Mouse (Mus musculus): ENCODE measurements at regions not wholly inside any gene's neighbourhood (a gene's known extent, or its start where the extent isn't known, plus 50 kb on each side); places are given as distances from the start of the nearest gene placed in this dataset.
A peak's percentile ranks its signal among the peaks of the same experiment; 100 is the strongest.

GRCm38 (mm10) chr6:6457726-6458125 lies 120.7 kb downstream of the Sem1 start:
- TF ChIP-seq POLR2A (IDR thresholded peaks at IDR 0.05; ENCODE audit: low read depth, low read length) (no peak), CTCF (IDR thresholded peaks at IDR 0.05; ENCODE audit: borderline replicate concordance, insufficient read depth, low read length) (no peak)
- Histone ChIP-seq H3K4me3 (ENCODE audit: insufficient read depth, low read length) (no peak overlapping the region), H3K27ac (ENCODE audit: insufficient read depth, low read length) (no peak overlapping the region), H3K4me1 (ENCODE audit: control insufficient read depth, insufficient read depth, low read length) (0 out of 2 replicates have a peak, but pooled peaks cover 2% of the 10 kb centered on the region)

- 0 out of 2 replicates have a peak, but pooled peaks cover 2% of the 10 kb centered on the region for H3K4me1 ChIP-seq (ENCODE audit: control insufficient read depth, insufficient read depth, low read length)
- H3K4me3 ChIP-seq (ENCODE audit: insufficient read depth, low read length): no peak overlapping the region
- H3K27ac ChIP-seq (ENCODE audit: insufficient read depth, low read length): no peak overlapping the region
- TF ChIP-seq POLR2A (IDR thresholded peaks at IDR 0.05; ENCODE audit: low read depth, low read length) (no peak), CTCF (IDR thresholded peaks at IDR 0.05; ENCODE audit: borderline replicate concordance, insufficient read depth, low read length) (no peak)
These were observed 121.5 kb downstream of the Sem1 start for GRCm38 (mm10) chr6:6457001-6457400.

GRCm38 (mm10) chr6:6455566-6455965 lies 122.9 kb downstream of the Sem1 start:
- TF ChIP-seq POLR2A (IDR thresholded peaks at IDR 0.05; ENCODE audit: low read depth, low read length) (no peak), CTCF (IDR thresholded peaks at IDR 0.05; ENCODE audit: borderline replicate concordance, insufficient read depth, low read length) (no peak)

GRCm38 (mm10) chr6:6454396-6454795 lies 124.1 kb downstream of the Sem1 start:
- Histone ChIP-seq H3K4me1 (ENCODE audit: control insufficient read depth, insufficient read depth, low read length) (0 out of 2 replicates have a peak, but pooled peaks cover 2% of the 10 kb centered on the region), H3K27ac (ENCODE audit: insufficient read depth, low read length) (no peak overlapping the region), H3K4me3 (ENCODE audit: insufficient read depth, low read length) (no peak overlapping the region)
- TF ChIP-seq CTCF (IDR thresholded peaks at IDR 0.05; ENCODE audit: borderline replicate concordance, insufficient read depth, low read length) (no peak), POLR2A (IDR thresholded peaks at IDR 0.05; ENCODE audit: low read depth, low read length) (no peak)

More at GRCm38 (mm10) chr6:6455566-6455965, 122.9 kb downstream of the Sem1 start:
- 0 out of 2 replicates have a peak, but pooled peaks cover 2% of the 10 kb centered on the region for H3K4me1 ChIP-seq (ENCODE audit: control insufficient read depth, insufficient read depth, low read length)
- H3K27ac ChIP-seq (ENCODE audit: insufficient read depth, low read length): no peak overlapping the region
- H3K4me3 ChIP-seq (ENCODE audit: insufficient read depth, low read length): no peak overlapping the region

- H3K27ac ChIP-seq (ENCODE audit: insufficient read depth, low read length): peak overlapping the region; percentile 35; the same call in 1 of the 2 replicates
- peaks cover 3% of the 10 kb centered on the region; the same call in 1 of the 2 replicates for H3K4me1 ChIP-seq (ENCODE audit: control insufficient read depth, insufficient read depth, low read length)
- TF ChIP-seq POLR2A (IDR thresholded peaks at IDR 0.05; ENCODE audit: low read depth, low read length) (no peak), CTCF (IDR thresholded peaks at IDR 0.05; ENCODE audit: borderline replicate concordance, insufficient read depth, low read length) (no peak)
- H3K4me3 ChIP-seq (ENCODE audit: insufficient read depth, low read length): no peak overlapping the region
These were observed 143.6 kb downstream of the Sem1 start for GRCm38 (mm10) chr6:6434855-6435254.

- Histone ChIP-seq H3K4me1 (ENCODE audit: control insufficient read depth, insufficient read depth, low read length) (peaks cover 3% of the 10 kb centered on the region; the same call in 1 of the 2 replicates), H3K4me3 (ENCODE audit: insufficient read depth, low read length) (no peak overlapping the region), H3K27ac (ENCODE audit: insufficient read depth, low read length) (peak overlapping the region; percentile 35; the same call in 1 of the 2 replicates)
- no peak for TF ChIP-seq POLR2A (IDR thresholded peaks at IDR 0.05; ENCODE audit: low read depth, low read length)
- no peak for TF ChIP-seq CTCF (IDR thresholded peaks at IDR 0.05; ENCODE audit: borderline replicate concordance, insufficient read depth, low read length)
These were observed 144.1 kb downstream of the Sem1 start for GRCm38 (mm10) chr6:6434261-6434802.

GRCm38 (mm10) chr6:6433179-6433578 lies 145.3 kb downstream of the Sem1 start:
- no peak overlapping the region for H3K4me3 ChIP-seq (ENCODE audit: insufficient read depth, low read length)
- peaks cover 3% of the 10 kb centered on the region; the same call in 1 of the 2 replicates for H3K4me1 ChIP-seq (ENCODE audit: control insufficient read depth, insufficient read depth, low read length)
- no peak for TF ChIP-seq CTCF (IDR thresholded peaks at IDR 0.05; ENCODE audit: borderline replicate concordance, insufficient read depth, low read length)
- TF ChIP-seq POLR2A (IDR thresholded peaks at IDR 0.05; ENCODE audit: low read depth, low read length): no peak
- no peak overlapping the region for H3K27ac ChIP-seq (ENCODE audit: insufficient read depth, low read length)

- no peak for TF ChIP-seq POLR2A (IDR thresholded peaks at IDR 0.05; ENCODE audit: low read depth, low read length)
- TF ChIP-seq CTCF (IDR thresholded peaks at IDR 0.05; ENCODE audit: borderline replicate concordance, insufficient read depth, low read length): no peak
- H3K4me3 ChIP-seq (ENCODE audit: insufficient read depth, low read length): no peak overlapping the region
- H3K4me1 ChIP-seq (ENCODE audit: control insufficient read depth, insufficient read depth, low read length): no peaks in the 10 kb centered on the region
- no peak overlapping the region for H3K27ac ChIP-seq (ENCODE audit: insufficient read depth, low read length)
These were observed 163.5 kb downstream of the Sem1 start for GRCm38 (mm10) chr6:6414654-6415610.

- Histone ChIP-seq H3K27ac (ENCODE audit: insufficient read depth, low read length) (no peak overlapping the region), H3K4me1 (ENCODE audit: control insufficient read depth, insufficient read depth, low read length) (no peaks in the 10 kb centered on the region), H3K4me3 (ENCODE audit: insufficient read depth, low read length) (no peak overlapping the region)
- no peak for TF ChIP-seq POLR2A (IDR thresholded peaks at IDR 0.05; ENCODE audit: low read depth, low read length)
- TF ChIP-seq CTCF (IDR thresholded peaks at IDR 0.05; ENCODE audit: borderline replicate concordance, insufficient read depth, low read length): no peak
These were observed 180.5 kb downstream of the Sem1 start for GRCm38 (mm10) chr6:6397997-6398396.
